Mouse (Mus musculus) liver, embryonic 13.5 days (tissue): Measurements from ENCODE around the gene Osbp. TPM values are rescaled to one million over a fixed set of nuclear protein-coding genes. Genes with fewer than 3 reads are reported as not detected.

Experiments used
- ATAC-seq: fragments of 200-750 bp; cut with Nextera tagmentation; 2 replicates; pipeline ENCODE4 v1.8.0; 2017; ENCODE audit warnings: low read depth, mild to moderate bottlenecking, moderate number of reproducible peaks, moderate library complexity
- DNase-seq: peaks from one replicate; pipeline ENCODE4 v3.0.0; 2022
- H3K27ac ChIP-seq: fragments of 300-500 bp; sonication (generic); 2 replicates; pipeline ENCODE4 v1.5.1; 2015; ENCODE audit warnings: moderate library complexity, mild to moderate bottlenecking, inconsistent platforms
- H3K27me3 ChIP-seq: fragments of 300-500 bp; sonication (generic); 2 replicates; pipeline ENCODE4 v1.6.1; 2015; ENCODE audit warnings: mild to moderate bottlenecking, inconsistent platforms
- H3K36me3 ChIP-seq: fragments of 300-500 bp; sonication (generic); 2 replicates; pipeline ENCODE4 v1.6.1; 2015; ENCODE audit warnings: mild to moderate bottlenecking, inconsistent platforms
- H3K4me1 ChIP-seq: fragments of 300-500 bp; sonication (generic); replicated peaks from 2 replicates; pipeline ENCODE4 v1.6.1; 2015; ENCODE audit warnings: inconsistent platforms
- H3K4me2 ChIP-seq: fragments of 300-500 bp; sonication (generic); 2 replicates; pipeline ENCODE4 v1.6.1; 2015; ENCODE audit warnings: inconsistent platforms, mild to moderate bottlenecking, moderate library complexity
- H3K4me3 ChIP-seq: fragments of 300-500 bp; sonication (generic); replicated peaks from 2 replicates; pipeline ENCODE4 v1.5.1; 2015; ENCODE audit warnings: mild to moderate bottlenecking, inconsistent platforms
- H3K9ac ChIP-seq: fragments of 300-500 bp; sonication (generic); 2 replicates; pipeline ENCODE4 v1.6.1; 2015; ENCODE audit warnings: mild to moderate bottlenecking, inconsistent platforms
- H3K9me3 ChIP-seq: fragments of 300-500 bp; sonication (generic); replicated peaks from 2 replicates; pipeline ENCODE4 v1.6.1; 2016; ENCODE audit warnings: inconsistent platforms
- WGBS: fragments of 180-500 bp; shearing (Covaris S2); methylation state at CpG from one replicate; pipeline ENCODE4 v1.1.7; 2015; ENCODE audit not compliant: insufficient replicate concordance; 5-methylcytosine and 5-hydroxymethylcytosine counted together
- polyA plus RNA-seq: library from polyadenylated mRNA; unstranded; fragments of >200 nt; fragmentation: Nextera tagmentation; extraction: Ambion mirVana; gene quantifications from 2 replicates; pipeline ENCODE4 v1.2.1, GENCODE M21; 2015

The Osbp gene
- polyA plus RNA-seq, 1 experiment from 2014 or later = 2.4 TPM

- H3K36me3 ChIP-seq = no peaks in the 10 kb centered on the region
- no peak for ATAC-seq
- H3K4me2 ChIP-seq = peak overlapping the region; percentile 89
- no peaks in the 10 kb centered on the region for H3K9me3 ChIP-seq
- H3K27me3 ChIP-seq = no peaks in the 10 kb centered on the region
- H3K9ac ChIP-seq = peak overlapping the region; percentile 23; the same call in 1 of the 2 replicates
- 2% methylated on average over 10 of the region's 10 CpGs for WGBS
- H3K4me1 ChIP-seq = peaks cover 18% of the 10 kb centered on the region
- H3K27ac ChIP-seq = no peak overlapping the region
- no peak for DNase-seq
- peak overlapping the region; percentile 63 for H3K4me3 ChIP-seq
Measured at GRCm38 (mm10) chr19:12012615-12013014, 46.9 kb downstream of the Osbp start.

- Histone ChIP-seq H3K27ac (no peak overlapping the region), H3K4me3 (peak overlapping the region; percentile 63), H3K36me3 (no peaks in the 10 kb centered on the region), H3K27me3 (no peaks in the 10 kb centered on the region), H3K9ac (peak overlapping the region; percentile 23; the same call in 1 of the 2 replicates), H3K4me2 (peak overlapping the region; percentile 89), H3K4me1 (peaks cover 12% of the 10 kb centered on the region), H3K9me3 (no peaks in the 10 kb centered on the region)
- ATAC-seq (no peak), DNase-seq (peak; percentile 38)
- 1% methylated on average over 11 of the region's 12 CpGs for WGBS
Measured at GRCm38 (mm10) chr19:12013228-12013627, 47.5 kb downstream of the Osbp start.

GRCm38 (mm10) chr19:12015708-12016107, 50.0 kb downstream of the Osbp start:
- ATAC-seq (no peak), DNase-seq (no peak)
- 64% methylated on average over 8 of the region's 8 CpGs for WGBS
- Histone ChIP-seq H3K4me1 (no peaks in the 10 kb centered on the region; the same call in 1 of the 2 replicates), H3K36me3 (no peaks in the 10 kb centered on the region), H3K9ac (no peak overlapping the region), H3K4me2 (no peak overlapping the region), H3K27ac (no peak overlapping the region), H3K9me3 (no peaks in the 10 kb centered on the region), H3K27me3 (no peaks in the 10 kb centered on the region), H3K4me3 (no peak overlapping the region)

GRCm38 (mm10) chr19:12016192-12016591, 50.5 kb downstream of the Osbp start:
- WGBS = 79% methylated on average over 4 of the region's 4 CpGs
- Histone ChIP-seq H3K4me1 (no peaks in the 10 kb centered on the region; the same call in 1 of the 2 replicates), H3K9ac (no peak overlapping the region), H3K27ac (no peak overlapping the region), H3K36me3 (no peaks in the 10 kb centered on the region), H3K4me3 (no peak overlapping the region), H3K9me3 (no peaks in the 10 kb centered on the region), H3K27me3 (no peaks in the 10 kb centered on the region), H3K4me2 (no peak overlapping the region)
- ATAC-seq (no peak), DNase-seq (no peak)

GRCm38 (mm10) chr19:12024149-12024548, 58.4 kb downstream of the Osbp start:
- no peak overlapping the region for H3K27ac ChIP-seq
- no peaks in the 10 kb centered on the region for H3K27me3 ChIP-seq
- H3K9ac ChIP-seq = no peak overlapping the region
- DNase-seq = no peak
- H3K4me1 ChIP-seq = no peaks in the 10 kb centered on the region; the same call in 1 of the 2 replicates
- WGBS = 40% methylated on average over 4 of the region's 4 CpGs
- H3K4me2 ChIP-seq = no peak overlapping the region
- no peaks in the 10 kb centered on the region for H3K36me3 ChIP-seq
- no peak for ATAC-seq
- H3K9me3 ChIP-seq = no peaks in the 10 kb centered on the region
- H3K4me3 ChIP-seq = no peak overlapping the region

GRCm38 (mm10) chr19:12025333-12025732, 59.6 kb downstream of the Osbp start:
- H3K4me3 ChIP-seq = no peak overlapping the region
- H3K36me3 ChIP-seq = no peaks in the 10 kb centered on the region
- DNase-seq (no peak), ATAC-seq (no peak)
- H3K27ac ChIP-seq = no peak overlapping the region
- no peaks in the 10 kb centered on the region for H3K9me3 ChIP-seq
- H3K27me3 ChIP-seq = no peaks in the 10 kb centered on the region
- no peak overlapping the region for H3K9ac ChIP-seq
- WGBS = 43% methylated on average over 3 of the region's 3 CpGs
- H3K4me1 ChIP-seq = no peaks in the 10 kb centered on the region; the same call in 1 of the 2 replicates
- no peak overlapping the region for H3K4me2 ChIP-seq

GRCm38 (mm10) chr19:12026606-12027005, 60.9 kb downstream of the Osbp start:
- DNase-seq (no peak), ATAC-seq (no peak)
- no peak overlapping the region for H3K4me3 ChIP-seq
- H3K4me2 ChIP-seq = no peak overlapping the region
- no peaks in the 10 kb centered on the region for H3K36me3 ChIP-seq
- H3K9me3 ChIP-seq = no peaks in the 10 kb centered on the region
- no peaks in the 10 kb centered on the region for H3K27me3 ChIP-seq
- no peak overlapping the region for H3K27ac ChIP-seq
- WGBS = 26% methylated on average over 2 of the region's 2 CpGs
- H3K9ac ChIP-seq = no peak overlapping the region
- no peaks in the 10 kb centered on the region; the same call in 1 of the 2 replicates for H3K4me1 ChIP-seq

- ATAC-seq = no peak
- H3K9ac ChIP-seq = no peak overlapping the region
- no peaks in the 10 kb centered on the region for H3K9me3 ChIP-seq
- H3K4me1 ChIP-seq = no peaks in the 10 kb centered on the region
- H3K27ac ChIP-seq = no peak overlapping the region
- H3K36me3 ChIP-seq = no peaks in the 10 kb centered on the region
- H3K4me3 ChIP-seq = no peak overlapping the region
- H3K4me2 ChIP-seq = no peak overlapping the region
- no peaks in the 10 kb centered on the region for H3K27me3 ChIP-seq
- no peak for DNase-seq
Measured at GRCm38 (mm10) chr19:12037727-12038126, 72.0 kb downstream of the Osbp start.

GRCm38 (mm10) chr19:12041217-12041616, 75.5 kb downstream of the Osbp start, which contains the start of gene Olfr1423:
Gene Olfr1423 (minus strand): TSS chr19:12041317.
- no peak within 1 kb of the TSS for H3K4me2 ChIP-seq
- H3K4me3 ChIP-seq = no peak within 1 kb of the TSS
- ATAC-seq (no peak), DNase-seq (no peak)
- H3K27ac ChIP-seq = no peak within 1 kb of the TSS
- no peaks in the 10 kb centered on the region for H3K36me3 ChIP-seq
- no peaks in the 10 kb centered on the region for H3K4me1 ChIP-seq
- WGBS = 48% methylated on average over 2 of the region's 2 CpGs
- no peak within 1 kb of the TSS for H3K9ac ChIP-seq
- no peaks in the 10 kb centered on the region for H3K9me3 ChIP-seq
- H3K27me3 ChIP-seq = no peaks in the 10 kb centered on the region

- no peak overlapping the region for H3K4me2 ChIP-seq
- no peaks in the 10 kb centered on the region for H3K9me3 ChIP-seq
- no peaks in the 10 kb centered on the region for H3K36me3 ChIP-seq
- no peaks in the 10 kb centered on the region for H3K27me3 ChIP-seq
- H3K4me1 ChIP-seq = no peaks in the 10 kb centered on the region
- DNase-seq (no peak), ATAC-seq (no peak)
- 69% methylated on average over 5 of the region's 5 CpGs for WGBS
- no peak overlapping the region for H3K9ac ChIP-seq
- H3K4me3 ChIP-seq = no peak overlapping the region
- H3K27ac ChIP-seq = no peak overlapping the region
Measured at GRCm38 (mm10) chr19:12043163-12043562, 77.4 kb downstream of the Osbp start.
